Mouse (Mus musculus) megakaryocyte, embryonic 14.5 days (primary cell): ENCODE measurements around the gene Abcg4.

Experiments
- FLI1 ChIP-seq: IDR thresholded peaks from 2 replicates; pipeline ENCODE4 v1.6.1; 2012; ENCODE audit warnings: low read length, inconsistent platforms, mixed read lengths
- GATA1 ChIP-seq: IDR thresholded peaks from 3 replicates; pipeline ENCODE4 v1.6.1; 2012; ENCODE audit warnings: mixed read lengths, low read length, inconsistent platforms, borderline replicate concordance

GRCm38 (mm10) chr9:44326371-44327063 lies 38.1 kb upstream of the Abcg4 start:
- TF ChIP-seq GATA1 (no peak), FLI1 (no peak)
